Mouse (Mus musculus) Muller cell, postnatal 12 days (primary cell): ENCODE measurements around the gene Olfr787.

Source experiments
- DNase-seq: peaks from one replicate; pipeline ENCODE4 v3.0.0-alpha.2; 2015; ENCODE audit errors: inconsistent ontology term

The Olfr787 gene

GRCm38 (mm10) chr10:129461562-129461961, at the start of gene Olfr787:
Gene Olfr787 (plus strand): TSS chr10:129461862.
- DNase-seq, result no peak

DNA sequence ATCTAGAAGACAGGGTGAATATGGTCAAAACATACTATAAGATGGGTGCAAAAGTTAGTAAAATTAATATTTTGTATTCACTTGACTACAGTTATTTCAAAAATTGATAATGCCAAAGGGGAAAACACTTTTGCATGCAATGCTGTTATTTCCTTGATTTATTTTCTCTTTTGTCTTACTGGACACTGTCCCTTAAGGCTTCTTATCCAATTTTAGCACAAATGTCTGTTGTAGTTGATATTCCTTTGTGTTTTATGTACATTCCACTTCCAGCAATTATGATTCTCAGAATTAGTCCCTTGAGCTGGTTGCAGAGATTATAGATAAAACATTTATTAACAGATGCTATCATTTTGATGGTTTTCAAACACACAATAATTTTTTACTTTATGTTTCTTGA, 34.7 kb upstream of the Olfr787 start, which contains the start of gene Olfr786:
Gene Olfr786, plus strand, starts transcription at position 301 of the 400 bp plus-strand sequence.
- DNase-seq, result no peak

DNA sequence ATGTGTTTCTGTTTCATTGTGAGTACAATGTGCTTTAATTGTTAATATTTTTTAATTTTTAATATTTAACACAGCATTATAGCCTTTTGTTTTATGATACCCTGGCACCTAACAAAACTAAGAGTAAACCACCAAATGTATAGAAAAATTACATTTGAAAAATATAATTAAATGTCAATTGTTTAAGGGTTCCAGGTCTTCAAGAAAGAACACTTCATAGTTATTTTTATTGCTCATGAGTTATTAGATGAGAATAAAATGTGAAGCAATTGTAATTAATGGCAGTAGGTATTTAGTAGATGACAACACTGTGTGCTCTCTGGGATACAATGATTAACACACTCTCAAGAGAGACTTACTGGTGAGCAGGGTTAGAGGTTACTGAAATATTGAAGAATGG, 9.0 kb downstream of the Olfr787 start, which contains the start of gene Olfr788:
Gene Olfr788, plus strand, starts transcription at position 301 of the 400 bp plus-strand sequence.
- DNase-seq, result no peak

DNA sequence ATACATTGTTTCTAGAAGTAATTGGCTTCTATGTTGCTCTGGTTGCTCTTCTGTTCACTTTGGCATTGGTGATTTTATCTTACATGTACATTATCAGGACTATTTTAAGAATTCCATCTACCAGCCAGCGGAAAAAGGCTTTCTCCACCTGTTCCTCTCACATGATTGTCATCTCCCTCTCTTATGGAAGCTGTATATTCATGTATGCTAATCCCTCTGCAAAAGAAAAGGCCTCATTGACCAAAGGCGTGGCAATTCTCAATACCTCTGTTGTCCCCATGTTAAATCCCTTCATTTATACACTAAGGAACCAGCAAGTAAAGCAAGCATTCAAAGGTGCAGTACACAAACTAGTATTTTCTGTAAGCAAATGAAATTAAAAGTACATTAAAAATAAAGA, 11.6 kb downstream of the Olfr787 start:
- no peak for DNase-seq

GRCm38 (mm10) chr10:129473723-129474122, 12.1 kb downstream of the Olfr787 start:
- no peak for DNase-seq

- DNase-seq, result no peak
Measured at GRCm38 (mm10) chr10:129484452-129484851, 22.8 kb downstream of the Olfr787 start, which contains the start of gene Olfr789. Gene Olfr789 (plus strand): TSS chr10:129484752.

DNA sequence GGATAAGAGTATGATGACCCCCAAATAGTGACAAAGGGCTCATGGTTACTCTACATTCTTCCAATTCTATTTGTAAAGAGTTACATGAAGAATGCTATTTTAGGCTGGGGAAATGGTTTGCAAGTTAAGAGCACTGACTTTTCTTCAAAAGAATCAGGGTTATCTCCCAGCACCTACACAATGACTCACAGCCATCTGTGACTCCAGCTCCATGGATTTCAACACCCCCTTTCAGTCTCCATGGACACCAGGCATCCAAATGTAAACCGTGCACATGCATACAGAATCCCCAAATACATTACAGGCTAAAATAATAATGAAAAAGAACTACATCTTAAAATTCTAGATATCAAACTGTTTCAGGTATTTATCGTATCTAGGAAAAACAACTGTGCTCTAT, 28.4 kb downstream of the Olfr787 start:
- no peak for DNase-seq

DNA sequence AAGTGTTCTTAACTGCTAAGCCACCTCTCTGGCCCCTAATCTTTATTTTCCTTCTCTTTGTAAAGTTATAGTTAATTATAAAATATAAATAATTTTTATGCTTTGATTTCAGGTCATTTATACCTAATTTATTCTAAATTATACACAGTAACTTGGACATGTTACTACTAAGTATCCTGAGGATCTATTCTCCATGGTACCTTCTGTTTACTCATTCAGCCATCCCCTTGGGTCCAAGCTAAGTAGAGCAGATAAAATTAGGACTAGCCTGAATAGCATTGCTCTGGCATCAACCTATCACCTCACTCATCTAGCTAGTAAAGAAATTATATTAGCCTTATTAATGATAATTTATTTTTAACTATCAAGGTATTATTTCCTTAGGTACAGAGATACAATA, 36.5 kb downstream of the Olfr787 start, which contains the start of gene Olfr790:
Gene Olfr790, plus strand, starts transcription at position 301 of the 400 bp plus-strand sequence.
- DNase-seq, result no peak
